Mouse (Mus musculus) small intestine, adult 2 months (tissue): ENCODE measurements at regions not wholly inside any gene's neighbourhood (a gene's known extent, or its start where the extent isn't known, plus 50 kb on each side); places are given as distances from the start of the nearest gene placed in this dataset.

Experiments used
- CTCF ChIP-seq: fragments of 200-500 bp; IDR thresholded peaks from 2 replicates; pipeline ENCODE4 v1.5.1; 2012; ENCODE audit warnings: low read depth, mild to moderate bottlenecking, control low read depth, inconsistent platforms, low read length, moderate library complexity, mixed read lengths; ENCODE audit not compliant: insufficient replicate concordance, insufficient read length; ENCODE audit errors: extremely low read depth
- POLR2A ChIP-seq: fragments of 200-500 bp; IDR thresholded peaks from 2 replicates; pipeline ENCODE4 v1.6.1; 2012; ENCODE audit warnings: low read depth, mild to moderate bottlenecking, control low read depth, inconsistent platforms, low read length, moderate library complexity

- TF ChIP-seq POLR2A (no peak), CTCF (no peak)
Measured at GRCm38 (mm10) chr14:46013232-46013631, 355.3 kb upstream of the Ddhd1 start.
